Mouse (Mus musculus) heart, adult 2 months (tissue): Measurements from ENCODE around the gene Asb1. TPM values are rescaled to one million over a fixed set of nuclear protein-coding genes. Genes with fewer than 3 reads are reported as not detected.

Source experiments
- DNase-seq, 2 experiments: peaks; one replicate each; pipeline ENCODE4 v3.0.0; 2021
- H3K27ac ChIP-seq: fragments of 200-600 bp; 2 replicates; pipeline ENCODE4 v1.8.1; 2022
- H3K27me3 ChIP-seq: fragments of 200-500 bp; 2 replicates; pipeline ENCODE4 v1.6.1; 2012; ENCODE audit warnings: mild to moderate bottlenecking, low read length, inconsistent platforms, mixed read lengths; ENCODE audit not compliant: control insufficient read depth, insufficient read depth
- H3K36me3 ChIP-seq: fragments of 200-500 bp; 2 replicates; pipeline ENCODE4 v1.6.1; 2012; ENCODE audit warnings: low read length, inconsistent platforms; ENCODE audit not compliant: control insufficient read depth, insufficient read depth
- H3K4me1 ChIP-seq: fragments of 200-500 bp; 2 replicates; pipeline ENCODE4 v1.6.1; 2011; ENCODE audit warnings: low read length; ENCODE audit not compliant: control insufficient read depth, insufficient read depth
- H3K4me3 ChIP-seq: fragments of 200-600 bp; 2 replicates; pipeline ENCODE4 v1.8.1; 2022
- H3K79me2 ChIP-seq: fragments of 200-500 bp; replicated peaks from 2 replicates; pipeline ENCODE4 v1.6.1; 2012; ENCODE audit warnings: mild to moderate bottlenecking, inconsistent platforms, low read length, moderate library complexity, mixed read lengths; ENCODE audit not compliant: control insufficient read depth, insufficient read depth
- H3K9ac ChIP-seq: fragments of 200-500 bp; 2 replicates; pipeline ENCODE4 v1.6.1; 2012; ENCODE audit warnings: low read depth, mild to moderate bottlenecking, control low read depth, inconsistent platforms, low read length, mixed read lengths
- CTCF ChIP-seq: fragments of 200-600 bp; IDR thresholded peaks from 2 replicates; pipeline ENCODE4 v1.8.1; 2022; ENCODE audit warnings: antibody characterized with exemption, mild to moderate bottlenecking, moderate library complexity
- EP300 ChIP-seq: fragments of 200-500 bp; IDR thresholded peaks from 2 replicates; pipeline ENCODE4 v1.6.1; 2011; ENCODE audit warnings: low read depth, low read length, control low read depth; ENCODE audit not compliant: insufficient read depth
- POLR2A ChIP-seq: fragments of 200-500 bp; IDR thresholded peaks from 2 replicates; pipeline ENCODE4 v1.6.1; 2011; ENCODE audit warnings: mild to moderate bottlenecking, low read depth, low read length, control low read depth; ENCODE audit not compliant: insufficient read depth
- WGBS: fragments of 180-500 bp; shearing (Covaris S2); methylation state at CpG from one replicate; pipeline ENCODE4 v1.1.7; 2018; 5-methylcytosine and 5-hydroxymethylcytosine counted together
- intact Hi-C: fragments of 180-260 bp; cut with DNase I; formaldehyde crosslinking; loops from one replicate; pipeline ENCODE4 v1.15.1; 2025
- polyA plus RNA-seq: library from polyadenylated mRNA; depleted of rRNA; stranded (reverse); fragments of >200 nt; gene quantifications from 2 replicates; pipeline ENCODE4 v1.2.3, GENCODE M21; 2012
- total RNA-seq, 2 experiments: library from RNA; stranded (reverse); gene quantifications; 2 replicates each; pipeline ENCODE4 v1.2.3; 2021

Asb1 gene
- total and polyA plus RNA-seq, 3 experiments = 8.1 to 19.4 (median 17.9) TPM

- 71% methylated on average over 5 of the region's 5 CpGs for WGBS
Observed at GRCm38 (mm10) chr1:91532892-91533291, 7.5 kb upstream of the Asb1 start.

GRCm38 (mm10) chr1:91533483-91533882 is 6.9 kb upstream of the Asb1 start:
- intact Hi-C loops = no loop called here
- DNase-seq = peak in 1 of 2 experiments; percentile 13
- WGBS = 55% methylated on average over 2 of the region's 2 CpGs
- Histone ChIP-seq H3K9ac (no peak overlapping the region), H3K27ac (no peak overlapping the region), H3K36me3 (no peaks in the 10 kb centered on the region), H3K27me3 (no peaks in the 10 kb centered on the region), H3K4me3 (no peak overlapping the region), H3K4me1 (no peaks in the 10 kb centered on the region), H3K79me2 (no peaks in the 10 kb centered on the region)
- TF ChIP-seq CTCF (no peak), POLR2A (no peak), EP300 (no peak)

More at GRCm38 (mm10) chr1:91532892-91533291, 7.5 kb upstream of the Asb1 start:
- intact Hi-C loops = no loop called here
- no peak for DNase-seq
- peak; percentile 4; the same call in 1 of the 2 replicates for TF ChIP-seq CTCF
- no peak for TF ChIP-seq POLR2A
- no peak for TF ChIP-seq EP300
- no peaks in the 10 kb centered on the region for H3K27me3 ChIP-seq
- H3K9ac ChIP-seq = no peak overlapping the region
- no peaks in the 10 kb centered on the region for H3K36me3 ChIP-seq
- H3K4me1 ChIP-seq = no peaks in the 10 kb centered on the region
- no peak overlapping the region for H3K4me3 ChIP-seq
- no peaks in the 10 kb centered on the region for H3K79me2 ChIP-seq
- H3K27ac ChIP-seq = no peak overlapping the region

GRCm38 (mm10) chr1:91533961-91534723 is 6.2 kb upstream of the Asb1 start:
- intact Hi-C loops = no loop called here
- Histone ChIP-seq H3K36me3 (no peaks in the 10 kb centered on the region), H3K27ac (no peak overlapping the region), H3K9ac (no peak overlapping the region), H3K79me2 (no peaks in the 10 kb centered on the region), H3K4me3 (no peak overlapping the region), H3K27me3 (no peaks in the 10 kb centered on the region), H3K4me1 (no peaks in the 10 kb centered on the region)
- WGBS = 74% methylated on average over 19 of the region's 19 CpGs
- DNase-seq = no peak
- TF ChIP-seq POLR2A (no peak), CTCF (peak; percentile 20; the same call in 1 of the 2 replicates)

DNA sequence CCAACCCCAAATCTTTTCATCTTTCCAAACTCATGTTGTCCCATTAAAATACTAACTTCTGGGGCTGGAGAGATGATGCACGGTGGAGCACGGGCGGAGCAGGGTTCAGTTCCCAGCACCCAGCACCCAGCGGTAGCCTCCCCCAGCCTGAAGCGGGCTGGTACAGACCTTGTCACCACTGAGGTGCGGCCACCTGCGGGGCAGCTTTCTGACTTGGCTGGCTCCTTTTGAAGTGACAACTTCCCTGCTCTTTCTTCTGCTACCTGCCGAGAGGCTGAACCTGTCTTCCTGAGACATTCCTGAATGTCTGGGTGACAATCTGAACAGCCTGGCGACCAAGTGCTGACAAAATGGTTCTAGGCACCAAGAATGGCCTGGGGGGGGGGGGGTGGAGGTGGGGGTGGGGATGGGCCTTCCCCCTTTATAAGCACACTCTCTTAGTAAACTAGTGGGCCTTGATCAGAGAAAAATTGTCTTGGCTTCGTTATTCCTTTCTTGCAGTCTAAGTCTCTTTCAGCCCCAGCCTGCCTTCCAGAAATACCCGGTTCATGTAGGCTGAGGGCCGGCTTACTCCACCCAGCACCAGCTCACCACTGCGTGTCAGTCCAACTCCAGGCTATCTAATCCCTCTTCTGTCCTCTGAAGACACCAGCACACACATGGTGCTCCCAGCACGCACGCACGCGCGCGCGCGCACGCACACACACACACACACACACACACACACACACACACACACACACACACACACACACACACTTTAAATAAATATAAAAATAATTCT is 2.4 kb upstream of the Asb1 start:
- intact Hi-C loops = no loop called here
- Histone ChIP-seq H3K9ac (no peak overlapping the region), H3K4me3 (no peak overlapping the region), H3K4me1 (0 out of 2 replicates have a peak, but pooled peaks cover 1% of the 10 kb centered on the region), H3K27ac (no peak overlapping the region), H3K36me3 (no peaks in the 10 kb centered on the region), H3K27me3 (no peaks in the 10 kb centered on the region), H3K79me2 (no peaks in the 10 kb centered on the region)
- DNase-seq = no peak
- TF ChIP-seq EP300 = no peak
- TF ChIP-seq POLR2A = no peak
- no peak for TF ChIP-seq CTCF
- 48% methylated on average over 22 of the region's 22 CpGs for WGBS

DNA sequence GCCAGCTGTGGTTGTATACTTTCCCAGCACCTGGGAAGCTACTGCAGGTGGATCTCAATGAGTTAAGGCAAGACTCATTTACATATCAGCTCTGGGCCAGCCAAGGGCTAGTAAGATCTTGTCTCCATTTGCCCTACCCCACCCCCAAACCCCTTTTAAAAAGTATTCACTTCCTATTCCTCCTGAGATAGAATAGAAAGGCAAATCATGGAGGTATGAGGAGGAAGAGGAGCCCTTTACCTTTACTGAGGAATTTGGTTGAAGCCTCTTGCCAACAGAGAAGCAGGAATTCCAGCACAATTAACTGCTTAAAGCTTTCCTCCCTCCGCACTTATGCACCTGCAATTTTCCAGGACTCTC is 1.8 kb upstream of the Asb1 start:
- WGBS = 73% methylated on average over 1 of the region's 1 CpGs
- 0 out of 2 replicates have a peak, but pooled peaks cover 1% of the 10 kb centered on the region for H3K4me1 ChIP-seq
- TF ChIP-seq EP300 = no peak
- no peak for TF ChIP-seq CTCF
- no peak for TF ChIP-seq POLR2A
- H3K9ac ChIP-seq = no peak overlapping the region
- H3K36me3 ChIP-seq = no peaks in the 10 kb centered on the region
- no peak for DNase-seq
- H3K4me3 ChIP-seq = no peak overlapping the region
- H3K27me3 ChIP-seq = no peaks in the 10 kb centered on the region
- no peaks in the 10 kb centered on the region for H3K79me2 ChIP-seq
- H3K27ac ChIP-seq = no peak overlapping the region
- intact Hi-C loops = no loop called here

- Histone ChIP-seq H3K27ac (no peak overlapping the region), H3K9ac (no peak overlapping the region), H3K36me3 (no peaks in the 10 kb centered on the region), H3K79me2 (no peaks in the 10 kb centered on the region), H3K4me3 (no peak overlapping the region), H3K27me3 (no peaks in the 10 kb centered on the region), H3K4me1 (0 out of 2 replicates have a peak, but pooled peaks cover 1% of the 10 kb centered on the region)
- 30% methylated on average over 6 of the region's 6 CpGs for WGBS
- no peak for TF ChIP-seq EP300
- no peak for TF ChIP-seq POLR2A
- TF ChIP-seq CTCF = no peak
- DNase-seq = no peak
- intact Hi-C loops = no loop called here
Observed at GRCm38 (mm10) chr1:91539246-91539645, 1.1 kb upstream of the Asb1 start.
